Mouse (Mus musculus) induced T-regulatory cell, adult 2 months (primary cell): ENCODE data around the gene Farp2.
"Not testable (repeated sequence)": the region's sequence is repeated elsewhere in the genome, so short reads cannot be mapped to it uniquely, and the experiment has no call there.

Experiments used
- DNase-seq: peaks from one replicate; pipeline ENCODE4 v3.0.0-alpha.2; 2012; ENCODE audit warnings: low read depth

The Farp2 gene

GRCm38 (mm10) chr1:93635091-93635579, 123.3 kb downstream of the Farp2 start:
- DNase-seq = no peak

DNA sequence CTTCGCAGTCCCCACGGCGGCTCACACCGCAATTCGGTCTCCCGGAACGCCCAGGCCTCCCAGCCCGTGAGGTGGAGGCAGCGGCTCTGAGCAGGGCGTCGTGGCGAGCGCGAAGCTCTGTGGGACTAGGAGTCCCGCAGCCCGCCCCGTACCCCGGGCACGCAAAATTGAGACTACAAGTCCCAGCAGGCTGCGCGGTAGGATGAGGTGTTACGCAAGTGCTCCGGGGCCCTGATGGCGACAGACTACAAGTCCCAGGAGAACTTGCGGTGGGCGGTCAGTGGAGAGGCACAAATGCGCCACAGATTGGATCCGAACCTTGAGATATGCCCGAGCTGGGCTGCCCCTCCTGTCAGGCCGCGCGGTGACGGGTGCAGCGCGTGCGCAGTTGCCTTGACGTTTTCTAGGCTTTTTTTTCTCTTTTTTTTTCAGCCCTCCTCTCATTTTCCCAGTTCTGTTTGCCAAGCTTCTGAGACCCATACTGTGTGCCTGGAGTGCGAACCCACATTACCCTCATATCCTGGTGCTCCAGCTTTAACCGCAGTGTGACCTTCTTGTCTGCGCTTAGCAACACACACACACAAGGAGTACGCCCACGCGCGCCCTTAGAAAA, 123.8 kb downstream of the Farp2 start:
- DNase-seq = peak; percentile 98

GRCm38 (mm10) chr1:93636211-93636897, 124.5 kb downstream of the Farp2 start:
- no peak for DNase-seq

GRCm38 (mm10) chr1:93641978-93642377, 130.1 kb downstream of the Farp2 start:
- no peak for DNase-seq

DNA sequence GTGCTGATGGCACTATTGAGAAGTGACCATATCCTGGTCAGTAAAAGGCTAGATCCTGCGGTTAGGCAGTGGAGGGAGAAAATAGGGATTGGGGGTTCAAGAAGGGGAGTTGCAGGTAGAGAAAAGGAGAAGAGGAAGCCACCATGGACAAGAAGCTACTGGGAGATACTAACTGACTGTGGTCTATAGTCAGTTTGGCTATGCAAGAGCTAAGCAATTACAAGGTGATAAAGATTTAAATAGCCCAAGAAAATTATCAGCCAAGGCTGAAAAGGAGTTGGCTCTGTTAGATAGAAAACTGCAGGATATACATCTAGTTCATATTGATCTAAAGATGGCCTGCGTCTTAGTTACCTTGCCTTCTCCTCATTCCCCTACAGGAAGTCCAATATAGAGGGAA, 130.8 kb downstream of the Farp2 start:
- DNase-seq = no peak

DNA sequence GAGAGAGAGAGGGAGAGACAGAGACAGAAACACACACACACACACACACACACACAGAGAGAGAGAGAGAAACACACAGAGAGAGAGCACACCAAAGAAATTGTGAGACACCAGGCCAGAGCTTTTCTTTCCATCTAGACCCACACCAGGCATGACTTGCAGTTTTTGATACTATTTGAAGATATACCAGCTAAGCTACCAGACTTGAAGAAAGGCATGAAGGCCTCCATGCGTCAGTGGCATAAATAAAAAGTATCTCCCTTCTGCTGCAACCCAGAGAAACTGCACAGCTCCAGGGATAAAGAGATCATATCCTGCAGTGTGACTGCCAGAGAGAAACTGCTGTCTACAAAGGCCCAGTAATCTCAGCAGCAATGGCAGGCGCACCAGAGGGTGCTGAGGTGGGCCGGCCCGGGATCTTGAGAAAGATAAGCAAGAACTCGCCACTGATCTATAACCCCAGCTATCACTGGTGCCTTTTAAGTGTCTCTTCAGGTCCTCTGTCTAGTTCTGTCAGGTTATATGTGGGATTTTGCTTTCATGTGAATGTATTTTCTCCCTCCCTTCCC, 137.8 kb downstream of the Farp2 start:
- DNase-seq = no peak

GRCm38 (mm10) chr1:93654275-93654674, 142.4 kb downstream of the Farp2 start:
- no peak for DNase-seq

GRCm38 (mm10) chr1:93654798-93655197, 142.9 kb downstream of the Farp2 start:
- no peak for DNase-seq

DNA sequence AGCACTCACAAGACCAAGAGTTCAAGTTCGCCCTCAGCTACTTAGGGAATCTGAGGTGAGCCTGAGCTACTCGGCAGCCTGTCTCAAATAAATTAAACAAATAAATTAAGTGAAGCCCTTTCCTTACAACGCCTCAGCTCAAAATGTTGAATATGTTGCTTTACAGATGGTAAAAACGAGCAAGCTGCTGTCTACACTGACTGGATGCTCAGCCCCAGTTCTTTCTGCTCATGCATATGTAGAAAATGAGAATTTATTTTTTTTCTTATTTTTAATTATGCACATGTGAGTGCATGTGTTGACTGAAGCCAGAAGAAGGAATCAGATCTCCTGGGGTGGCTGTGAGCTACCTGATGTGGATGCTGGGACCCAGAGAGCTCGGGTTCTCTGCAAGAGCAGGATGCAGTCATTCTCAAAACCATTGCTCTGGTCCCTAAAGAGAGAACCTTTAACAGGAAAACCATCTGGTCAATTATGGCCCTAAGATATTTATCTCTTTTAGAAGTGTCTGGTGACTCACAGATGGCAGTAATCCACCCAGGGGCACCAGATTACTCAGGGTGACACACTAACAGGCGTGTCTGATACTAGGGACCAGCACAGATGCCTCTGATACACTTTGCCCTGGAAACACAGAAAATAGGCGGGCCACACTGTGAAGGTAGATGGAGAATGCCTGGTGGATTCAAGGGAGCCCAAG, 144.6 kb downstream of the Farp2 start:
- no peak for DNase-seq

- no peak for DNase-seq
Observed at GRCm38 (mm10) chr1:93657025-93657360, 145.1 kb downstream of the Farp2 start.

GRCm38 (mm10) chr1:93658559-93658958, 146.7 kb downstream of the Farp2 start, which contains the start of gene Stk25:
Gene Stk25 (minus strand): TSS chr1:93658659.
- not testable (repeated sequence) for DNase-seq

DNA sequence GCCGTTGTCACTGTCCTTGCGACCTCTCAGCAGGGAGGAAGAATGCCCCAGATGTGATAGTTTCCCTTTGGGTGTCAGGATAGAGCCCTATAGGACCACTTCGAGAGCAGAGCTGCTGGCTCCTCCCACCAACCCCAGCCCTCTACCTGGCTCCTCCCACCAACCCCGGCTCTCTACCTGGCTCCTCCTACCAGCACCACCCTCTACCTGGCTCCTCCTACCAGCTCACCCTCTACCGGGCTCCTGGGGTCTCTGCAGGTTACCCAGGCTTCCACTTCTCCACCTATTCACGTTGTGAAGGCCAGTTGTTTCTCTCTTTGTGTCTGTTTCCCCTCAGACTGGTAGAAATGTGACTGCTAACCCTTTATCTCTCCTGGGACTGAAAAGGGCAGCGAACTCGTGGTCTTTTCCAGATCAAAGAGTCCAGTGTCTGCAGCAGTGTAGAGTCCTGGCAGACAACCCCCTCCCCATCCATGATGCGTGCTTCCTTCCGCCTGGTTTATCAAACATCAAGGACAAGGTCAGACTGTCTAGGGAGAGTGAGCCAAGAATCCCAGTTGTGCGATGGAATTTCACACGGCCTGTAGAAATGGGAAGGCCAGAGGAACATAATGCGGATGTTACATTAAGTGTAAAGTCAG, 156.0 kb downstream of the Farp2 start:
- peak; percentile 65 for DNase-seq

DNA sequence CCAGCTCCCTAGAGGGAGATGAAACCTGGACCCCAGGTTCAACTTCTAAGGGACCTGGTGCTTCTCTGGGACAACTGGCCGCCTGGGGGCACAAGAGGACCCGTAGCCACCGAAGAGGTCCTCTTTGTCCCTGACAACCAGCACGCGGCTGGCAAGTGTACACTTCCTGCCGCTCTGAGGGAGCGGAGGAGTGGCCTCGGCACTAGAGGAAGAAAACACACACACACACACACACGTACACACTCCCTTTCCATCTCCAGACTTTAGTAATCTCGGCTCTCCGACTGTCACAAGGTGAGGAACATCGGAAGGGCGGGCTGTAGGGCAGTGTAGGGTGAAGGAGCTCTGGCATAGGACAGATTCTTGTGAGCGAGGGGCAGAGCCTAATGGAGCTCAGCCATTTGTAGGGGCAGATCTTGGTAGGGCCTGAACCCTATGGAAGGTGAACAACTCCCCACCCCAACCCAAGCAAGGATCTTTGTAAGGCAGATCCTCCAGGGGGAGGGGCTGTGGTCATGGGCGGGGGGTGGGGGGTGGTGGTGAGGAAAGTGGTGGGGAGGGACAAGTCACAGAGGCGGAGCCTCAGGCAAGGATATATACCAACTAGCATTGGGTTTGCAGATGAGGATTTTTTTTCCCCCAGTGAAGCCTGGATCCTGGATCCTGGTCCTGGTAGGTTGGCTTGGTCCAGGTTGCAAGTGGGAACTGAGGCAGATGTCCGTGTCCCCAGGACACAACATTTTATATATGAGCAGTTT, 157.1 kb downstream of the Farp2 start:
- peak; percentile 79 for DNase-seq

DNA sequence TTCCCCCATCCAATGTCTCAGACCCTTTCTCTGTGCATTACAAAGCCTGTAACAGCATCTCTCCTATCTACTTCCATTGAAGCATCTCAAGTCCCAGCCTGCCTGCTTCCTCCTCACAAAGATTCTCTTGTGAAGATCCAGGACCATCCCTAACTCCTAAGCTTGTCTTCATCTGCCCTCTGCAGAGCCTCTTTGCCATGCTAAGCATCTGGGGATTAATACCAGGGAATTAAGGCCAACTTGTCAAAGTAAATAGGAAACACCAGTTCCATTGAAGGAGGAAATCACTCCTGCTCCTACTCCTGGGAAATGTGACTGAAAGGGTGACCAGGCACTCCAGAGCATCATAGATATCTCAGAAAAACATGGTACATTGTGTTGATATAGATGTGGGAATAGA, 158.1 kb downstream of the Farp2 start:
- no peak for DNase-seq
